Mouse (Mus musculus) embryonic fibroblast, embryonic 13.5 days (primary cell): ENCODE measurements around the gene Fndc3c1. TPM values are rescaled to one million over a fixed set of nuclear protein-coding genes. Genes with fewer than 3 reads are reported as not detected.
"Not testable (repeated sequence)": the region's sequence is repeated elsewhere in the genome, so short reads cannot be mapped to it uniquely, and the experiment has no call there.

Experiments
- H3K27ac ChIP-seq: 2 replicates; pipeline ENCODE4 v1.5.1; 2012; ENCODE audit warnings: low read length, control low read depth, inconsistent platforms; ENCODE audit not compliant: insufficient read depth
- H3K4me1 ChIP-seq: 2 replicates; pipeline ENCODE4 v1.6.1; 2011; ENCODE audit warnings: low read length; ENCODE audit not compliant: control insufficient read depth, insufficient read depth
- H3K4me3 ChIP-seq: 2 replicates; pipeline ENCODE4 v1.5.1; 2011; ENCODE audit warnings: mild to moderate bottlenecking, control low read depth, low read length; ENCODE audit not compliant: insufficient read depth
- CTCF ChIP-seq: IDR thresholded peaks from 2 replicates; pipeline ENCODE4 v1.5.1; 2011; ENCODE audit warnings: mild to moderate bottlenecking, control low read depth, low read length, moderate library complexity, borderline replicate concordance; ENCODE audit not compliant: insufficient read depth
- POLR2A ChIP-seq: IDR thresholded peaks from 2 replicates; pipeline ENCODE4 v1.6.1; 2011; ENCODE audit warnings: low read depth, mild to moderate bottlenecking, control low read depth, low read length, moderate library complexity
- polyA plus RNA-seq: library from polyadenylated mRNA; stranded (reverse); fragments of >200 nt; gene quantifications from 2 replicates; pipeline ENCODE4 v1.2.4, GENCODE M21; 2011; ENCODE audit warnings: low read depth; ENCODE audit not compliant: missing spikeins, insufficient read length

Gene Fndc3c1
- polyA plus RNA-seq: 0.98 TPM in 1 of 2 replicates, not detected in the other

GRCm38 (mm10) chrX:106485101-106485651 is at the start of gene Fndc3c1:
Gene Fndc3c1, minus strand, starts transcription at chrX:106485401.
- Histone ChIP-seq H3K27ac (no peak within 1 kb of the TSS), H3K4me1 (no peaks in the 10 kb centered on the region), H3K4me3 (peak within 1 kb of the TSS; percentile 44)
- TF ChIP-seq POLR2A: no peak
- TF ChIP-seq CTCF: no peak

GRCm38 (mm10) chrX:106486451-106486850 is 1.2 kb upstream of the Fndc3c1 start:
- TF ChIP-seq POLR2A (no peak), CTCF (no peak)
- Histone ChIP-seq H3K4me1 (no peaks in the 10 kb centered on the region), H3K27ac (no peak overlapping the region), H3K4me3 (no peak overlapping the region)

GRCm38 (mm10) chrX:106485671-106486070 is 470 bp upstream of the Fndc3c1 start:
- Histone ChIP-seq H3K4me3 (peak overlapping the region; percentile 44; the same call in 1 of the 2 replicates), H3K4me1 (no peaks in the 10 kb centered on the region), H3K27ac (no peak overlapping the region)
- TF ChIP-seq CTCF (no peak), POLR2A (no peak)

GRCm38 (mm10) chrX:106479891-106480290 is 5.3 kb downstream of the Fndc3c1 start:
- H3K4me3 ChIP-seq, H3K27ac ChIP-seq, H3K4me1 ChIP-seq: not testable (repeated sequence)

GRCm38 (mm10) chrX:106385304-106385703 is 99.9 kb downstream of the Fndc3c1 start:
- Histone ChIP-seq H3K27ac (no peak overlapping the region), H3K4me3 (no peak overlapping the region), H3K4me1 (no peaks in the 10 kb centered on the region)
- no peak for TF ChIP-seq POLR2A
- no peak for TF ChIP-seq CTCF

GRCm38 (mm10) chrX:106380608-106381007 is 104.6 kb downstream of the Fndc3c1 start:
- TF ChIP-seq POLR2A (no peak), CTCF (no peak)
- H3K4me3 ChIP-seq: no peak overlapping the region
- H3K4me1 ChIP-seq: no peaks in the 10 kb centered on the region
- no peak overlapping the region for H3K27ac ChIP-seq

Other genes starting within 250 kb of the Fndc3c1 start
- not detected in 2 replicates for gene Fnd3c2, start 230.0 kb downstream of the Fndc3c1 start, polyA plus RNA-seq
- gene Gm5127, start 97.8 kb upstream of the Fndc3c1 start, polyA plus RNA-seq: not detected in 2 replicates
- 0.18 and 0.32 TPM in 2 replicates for gene Cysltr1, start 118.3 kb upstream of the Fndc3c1 start, polyA plus RNA-seq